Mouse (Mus musculus) layer of hippocampus, adult 9-10 months (tissue): Measurements from ENCODE around the gene Gria2.

Experiments
- DNase-seq: peaks from one replicate; pipeline ENCODE4 v3.0.0; 2022; ENCODE audit warnings: low spot score

Gene Gria2

GRCm38 (mm10) chr3:80775971-80776370 is 26.7 kb downstream of the Gria2 start:
- no peak for DNase-seq

GRCm38 (mm10) chr3:80774005-80774764 is 28.4 kb downstream of the Gria2 start:
- no peak for DNase-seq

GRCm38 (mm10) chr3:80773232-80773631 is 29.4 kb downstream of the Gria2 start:
- DNase-seq, result no peak

- DNase-seq, result no peak
Observed at GRCm38 (mm10) chr3:80769506-80770235, 33.0 kb downstream of the Gria2 start.

GRCm38 (mm10) chr3:80758955-80759354 is 43.7 kb downstream of the Gria2 start:
- DNase-seq, result no peak

GRCm38 (mm10) chr3:80758363-80758762 is 44.3 kb downstream of the Gria2 start:
- no peak for DNase-seq

GRCm38 (mm10) chr3:80750786-80751185 is 51.8 kb downstream of the Gria2 start:
- DNase-seq, result no peak

- peak; percentile 53 for DNase-seq
Observed at GRCm38 (mm10) chr3:80725205-80725604, 77.4 kb downstream of the Gria2 start.

GRCm38 (mm10) chr3:80713123-80713522 is 89.5 kb downstream of the Gria2 start:
- no peak for DNase-seq

GRCm38 (mm10) chr3:80708992-80709391 is 93.6 kb downstream of the Gria2 start:
- no peak for DNase-seq

GRCm38 (mm10) chr3:80702173-80702572 is 100.5 kb downstream of the Gria2 start:
- no peak for DNase-seq

GRCm38 (mm10) chr3:80697523-80697922 is 105.1 kb downstream of the Gria2 start:
- no peak for DNase-seq

GRCm38 (mm10) chr3:80694965-80695364 is 107.7 kb downstream of the Gria2 start:
- DNase-seq, result no peak

- DNase-seq, result no peak
Observed at GRCm38 (mm10) chr3:80665105-80665504, 137.5 kb downstream of the Gria2 start.

- no peak for DNase-seq
Observed at GRCm38 (mm10) chr3:80663293-80663692, 139.3 kb downstream of the Gria2 start.

- no peak for DNase-seq
Observed at GRCm38 (mm10) chr3:80661838-80662237, 140.8 kb downstream of the Gria2 start.

GRCm38 (mm10) chr3:80652213-80652612 is 150.4 kb downstream of the Gria2 start:
- no peak for DNase-seq
